Mouse (Mus musculus) G1E (cell line): Measurements from ENCODE around the gene Rftn1. TPM values are rescaled to one million over a fixed set of nuclear protein-coding genes. Genes with fewer than 3 reads are reported as not detected.

Experiments used
- ATAC-seq: 2 replicates; pipeline ENCODE4 v1.8.0; 2016; ENCODE audit warnings: mild to moderate bottlenecking; ENCODE audit not compliant: insufficient number of reproducible peaks, poor library complexity, low FRiP score, severe bottlenecking; ENCODE audit errors: extremely low read depth
- DNase-seq: peaks from one replicate; pipeline ENCODE4 v3.0.0; 2012; ENCODE audit warnings: low spot score
- H3K27me3 ChIP-seq: 2 replicates; pipeline ENCODE4 v1.6.1; 2012; ENCODE audit warnings: mild to moderate bottlenecking, low read length, inconsistent platforms; ENCODE audit not compliant: insufficient read depth
- H3K36me3 ChIP-seq: replicated peaks from 2 replicates; pipeline ENCODE3; 2012; ENCODE audit warnings: mild to moderate bottlenecking, inconsistent platforms
- H3K4me1 ChIP-seq: 2 replicates; pipeline ENCODE4 v1.6.1; 2012; ENCODE audit warnings: low read depth, low read length, inconsistent platforms, mixed read lengths; ENCODE audit not compliant: insufficient read depth
- H3K4me3 ChIP-seq: 2 replicates; pipeline ENCODE4 v1.5.1; 2012; ENCODE audit warnings: low read depth, mild to moderate bottlenecking, inconsistent platforms, low read length, moderate library complexity, mixed read lengths
- H3K9me3 ChIP-seq: replicated peaks from 2 replicates; pipeline ENCODE4 v1.6.1; 2012; ENCODE audit warnings: inconsistent platforms
- CTCF ChIP-seq: IDR thresholded peaks from 2 replicates; pipeline ENCODE4 v1.5.1; 2012; ENCODE audit warnings: low read depth, low read length, inconsistent platforms, mixed read lengths
- GATA1 ChIP-seq: IDR thresholded peaks from 2 replicates; pipeline ENCODE4 v1.6.1; 2012; ENCODE audit warnings: borderline replicate concordance, low read length, inconsistent platforms, mixed read lengths
- GATA2 ChIP-seq: IDR thresholded peaks from 2 replicates; pipeline ENCODE4 v1.6.1; 2012; ENCODE audit warnings: low read depth, low read length, inconsistent platforms, borderline replicate concordance
- POLR2AphosphoS5 ChIP-seq: IDR thresholded peaks from 2 replicates; pipeline ENCODE4 v1.6.1; 2012; ENCODE audit warnings: low read depth, low read length, inconsistent platforms; ENCODE audit not compliant: insufficient replicate concordance
- TAL1 ChIP-seq: conservative IDR thresholded peaks from 2 replicates; pipeline ENCODE4 v1.6.1; 2012; ENCODE audit warnings: low read depth, low read length, inconsistent platforms, mixed read lengths
- polyA plus RNA-seq: library from polyadenylated mRNA; stranded (reverse); fragments of >175 nt; gene quantifications from 2 replicates; pipeline ENCODE4 v1.2.3, GENCODE M21; 2012
- total RNA-seq, 2 experiments: library from RNA; stranded (forward) in 1 of 2; stranded (reverse) in 1 of 2; fragments of 200-1000 nt in 1 of 2; fragments of >200 nt in 1 of 2; fragmentation: Nextera tagmentation in 1 of 2; gene quantifications; 2 replicates each; pipeline ENCODE4 v1.2.3; 2014 to 2017

Gene Rftn1
- total and polyA plus RNA-seq, 3 experiments = not detected

- peaks cover 68% of the 10 kb centered on the region for H3K9me3 ChIP-seq
- H3K27me3 ChIP-seq = no peaks in the 10 kb centered on the region
- TF ChIP-seq GATA2 (no peak), CTCF (no peak), POLR2AphosphoS5 (no peak)
These were observed 210.7 kb downstream of the Rftn1 start for GRCm38 (mm10) chr17:49979761-49980285.

GRCm38 (mm10) chr17:49977424-49977790 is 213.1 kb downstream of the Rftn1 start:
- Histone ChIP-seq H3K36me3 (no peaks in the 10 kb centered on the region), H3K4me1 (no peaks in the 10 kb centered on the region), H3K27me3 (no peaks in the 10 kb centered on the region), H3K4me3 (no peak overlapping the region), H3K9me3 (peaks cover 60% of the 10 kb centered on the region)
- TF ChIP-seq POLR2AphosphoS5 (no peak), CTCF (no peak), TAL1 (no peak), GATA1 (no peak), GATA2 (no peak)
- no peak for ATAC-seq
- DNase-seq = no peak

More at GRCm38 (mm10) chr17:49979761-49980285, 210.7 kb downstream of the Rftn1 start:
- no peaks in the 10 kb centered on the region for H3K36me3 ChIP-seq
- no peaks in the 10 kb centered on the region for H3K4me1 ChIP-seq
- DNase-seq = no peak
- H3K4me3 ChIP-seq = no peak overlapping the region
- no peak for ATAC-seq

- Histone ChIP-seq H3K4me1 (no peaks in the 10 kb centered on the region), H3K9me3 (peaks cover 55% of the 10 kb centered on the region), H3K27me3 (no peaks in the 10 kb centered on the region), H3K4me3 (no peak overlapping the region), H3K36me3 (no peaks in the 10 kb centered on the region)
- ATAC-seq = no peak
- no peak for TF ChIP-seq CTCF
- no peak for TF ChIP-seq GATA2
- no peak for TF ChIP-seq TAL1
- no peak for TF ChIP-seq POLR2AphosphoS5
- DNase-seq = no peak
These were observed 213.6 kb downstream of the Rftn1 start for GRCm38 (mm10) chr17:49976678-49977423.

- no peak overlapping the region for H3K4me3 ChIP-seq
- H3K36me3 ChIP-seq = no peaks in the 10 kb centered on the region
- DNase-seq (no peak), ATAC-seq (no peak)
- peaks cover 44% of the 10 kb centered on the region for H3K9me3 ChIP-seq
- H3K4me1 ChIP-seq = no peaks in the 10 kb centered on the region
- TF ChIP-seq GATA1 = no peak
- no peak for TF ChIP-seq POLR2AphosphoS5
- TF ChIP-seq CTCF = no peak
- no peak for TF ChIP-seq GATA2
- TF ChIP-seq TAL1 = no peak
- no peaks in the 10 kb centered on the region for H3K27me3 ChIP-seq
These were observed 215.0 kb downstream of the Rftn1 start for GRCm38 (mm10) chr17:49975481-49975880.

GRCm38 (mm10) chr17:49974996-49975395 is 215.5 kb downstream of the Rftn1 start:
- no peak for DNase-seq
- Histone ChIP-seq H3K36me3 (no peaks in the 10 kb centered on the region), H3K27me3 (no peaks in the 10 kb centered on the region), H3K4me3 (no peak overlapping the region), H3K4me1 (no peaks in the 10 kb centered on the region), H3K9me3 (peaks cover 42% of the 10 kb centered on the region)
- TF ChIP-seq GATA2 = no peak
- TF ChIP-seq POLR2AphosphoS5 = no peak
- no peak for TF ChIP-seq GATA1
- TF ChIP-seq TAL1 = no peak
- TF ChIP-seq CTCF = no peak
- ATAC-seq = no peak

GRCm38 (mm10) chr17:49972164-49972563 is 218.3 kb downstream of the Rftn1 start:
- ATAC-seq = no peak
- peaks cover 42% of the 10 kb centered on the region for H3K9me3 ChIP-seq
- TF ChIP-seq CTCF = no peak
- TF ChIP-seq POLR2AphosphoS5 = no peak
- no peak for TF ChIP-seq TAL1
- TF ChIP-seq GATA2 = no peak
- no peak for TF ChIP-seq GATA1
- no peaks in the 10 kb centered on the region for H3K36me3 ChIP-seq
- DNase-seq = no peak
- no peak overlapping the region for H3K4me3 ChIP-seq
- H3K27me3 ChIP-seq = no peaks in the 10 kb centered on the region
- no peaks in the 10 kb centered on the region for H3K4me1 ChIP-seq
